Comparison of ENCODE assay signal across 25 mouse cellular contexts in the genomic region with DNA sequence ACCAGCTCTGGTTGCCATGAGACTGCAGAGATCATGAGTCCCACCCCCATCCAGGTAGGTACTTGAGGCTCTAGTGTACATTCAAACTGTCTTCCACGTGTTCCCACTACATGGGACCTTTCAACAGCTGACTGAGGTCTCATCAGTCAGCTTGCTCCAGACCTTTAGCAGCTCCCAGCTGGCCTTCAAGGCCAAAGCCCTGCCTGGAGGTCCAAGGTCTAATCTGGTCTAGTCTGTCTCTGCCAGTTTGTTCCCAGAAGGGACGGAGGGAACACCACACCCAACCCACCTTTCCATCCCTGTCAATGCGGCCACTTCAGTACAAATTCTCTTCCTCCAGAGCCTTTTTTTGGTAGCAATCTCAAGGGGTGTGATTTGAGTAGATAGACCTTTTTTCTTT. TPM values are rescaled to one million over a fixed set of nuclear protein-coding genes. Genes with fewer than 3 reads are reported as not detected.
DNase-seq lines count a peak whose midpoint lies in the region; ATAC-seq and TF ChIP-seq lines count a peak whose summit lies in the region.
"Had no signal": no experiment of that assay in that cellular context is flagged by ENCODE, and none has a peak within 500 bp of the region (broad histone marks: within the 10 kb centered on the region; RNA-seq: fewer than 3 reads in every experiment).

No protein-coding gene starts in this region.

- no peak overlapping the region for H3K9ac ChIP-seq in kidney, embryonic 16.5 days (replicated peaks; ENCODE audit: low read length)
- H3K9ac ChIP-seq: embryonic facial prominence, embryonic 15.5 days; heart, embryonic 13.5 days; hindbrain, embryonic 15.5 days had no signal

- no peak overlapping the region for H3K4me3 ChIP-seq in kidney, embryonic 16.5 days (ENCODE audit: low read length)
- H3K4me3 ChIP-seq in small intestine, adult 2 months (ENCODE audit: low read depth, low read length) = no peak overlapping the region
- H3K4me3 ChIP-seq: embryonic facial prominence, embryonic 15.5 days; erythroblast, embryonic 14.5 days; forebrain, embryonic 10.5 days; gastrocnemius, adult 2 months; heart, embryonic 13.5 days; hindbrain, embryonic 15.5 days had no signal

- no peak overlapping the region for H3K27ac ChIP-seq in kidney, embryonic 16.5 days (ENCODE audit: low read length)
- peak overlapping the region; percentile 96 for H3K27ac ChIP-seq in small intestine, adult 2 months (ENCODE audit: insufficient read depth, low read depth, low read length)
- H3K27ac ChIP-seq: embryonic facial prominence, embryonic 15.5 days; forebrain, embryonic 10.5 days; gastrocnemius, adult 2 months; heart, embryonic 13.5 days; hindbrain, embryonic 15.5 days had no signal

- H3K4me2 ChIP-seq in kidney, embryonic 16.5 days (replicated peaks; ENCODE audit: low read depth, low read length) = no peak overlapping the region
- H3K4me2 ChIP-seq: embryonic facial prominence, embryonic 15.5 days; heart, embryonic 13.5 days; hindbrain, embryonic 15.5 days had no signal

- peak; percentile 49 for DNase-seq in adrenal gland, adult 8-10 months
- no peak for DNase-seq in adrenal gland, adult 18-20 months (ENCODE audit: low spot score in 2 of 2)
- DNase-seq in kidney, adult 9 months = peak; percentile 65
- DNase-seq in ovary, adult 18-20 months (ENCODE audit: low spot score) = peak; percentile 20
- DNase-seq in ovary, postnatal 36 days (ENCODE audit: low spot score) = no peak
- no peak for DNase-seq in layer of hippocampus, adult 9-10 months (ENCODE audit: low spot score)
- DNase-seq: cerebellum, adult 2 months; cerebellum, postnatal 14 days; embryo, embryonic 11 days; gastrocnemius, adult 2 months; gastrocnemius, postnatal 25 days; heart, postnatal 36 days had no signal

- no peaks in the 10 kb centered on the region for H3K27me3 ChIP-seq in kidney, embryonic 16.5 days (ENCODE audit: insufficient read depth, low read length)
- no peaks in the 10 kb centered on the region for H3K27me3 ChIP-seq in small intestine, adult 2 months (ENCODE audit: control insufficient read depth, insufficient read depth, low read length)
- H3K27me3 ChIP-seq: CH12.LX; embryonic facial prominence, embryonic 15.5 days; heart, embryonic 13.5 days; hindbrain, embryonic 15.5 days; Patski had no signal

- TF ChIP-seq CTCF in small intestine, adult 2 months (IDR thresholded peaks at IDR 0.05; ENCODE audit: extremely low read depth, insufficient read length, insufficient replicate concordance, low read depth, low read length) = no peak

- H3K36me3 ChIP-seq in kidney, embryonic 16.5 days (ENCODE audit: insufficient read depth, low read length) = no peaks in the 10 kb centered on the region
- peaks cover 37% of the 10 kb centered on the region for H3K36me3 ChIP-seq in small intestine, adult 2 months (ENCODE audit: control insufficient read depth, insufficient read depth, low read length)
- H3K36me3 ChIP-seq: embryonic facial prominence, embryonic 15.5 days had no signal

- TF ChIP-seq POLR2A in small intestine, adult 2 months (IDR thresholded peaks at IDR 0.05; ENCODE audit: low read depth, low read length) = no peak

- H3K4me1 ChIP-seq in kidney, embryonic 16.5 days (ENCODE audit: insufficient read depth, low read length) = peaks cover 19% of the 10 kb centered on the region
- H3K4me1 ChIP-seq in small intestine, adult 2 months (ENCODE audit: control insufficient read depth, insufficient read depth, insufficient read length, low read length) = peaks cover 43% of the 10 kb centered on the region

- 89% methylated on average over 3 of the region's 3 CpGs for WGBS in kidney, embryonic 16.5 days
- WGBS in small intestine, adult 2 months = 55% methylated on average over 3 of the region's 3 CpGs

- no peak for ATAC-seq in kidney, embryonic 16.5 days (ENCODE audit: low FRiP score, low TSS enrichment)
- ATAC-seq: activated CD4-positive, CD25-positive, alpha-beta regulatory T cell, adult 4 months; forebrain, embryonic 14.5 days; Patski had no signal

- H3K9me3 ChIP-seq in kidney, embryonic 16.5 days (ENCODE audit: low read length) = no peaks in the 10 kb centered on the region
- H3K9me3 ChIP-seq: embryonic facial prominence, embryonic 15.5 days; forebrain, embryonic 10.5 days; heart, embryonic 13.5 days; hindbrain, embryonic 15.5 days had no signal

RNA-seq across cellular contexts. Expression of a gene that starts 4.0 kb away (rescaled TPM):
- 10 to 100 TPM; 56.7 to 62.1 (median 58.3) TPM for total RNA-seq in adrenal gland, adult 8-10 months (2022)
- 10 to 100 TPM; 30.7 to 50.1 TPM for total RNA-seq in adrenal gland, adult 18-20 months (2021)
- polyA plus RNA-seq in kidney, embryonic 16.5 days (2015; fragmentation: Nextera tagmentation; extraction: Ambion mirVana) = 62.4 and 62.8 TPM in 2 replicates
- 103 and 171 TPM in 2 replicates for polyA plus RNA-seq in small intestine, adult 2 months (2012; rRNA removed)

RNA-seq across cellular contexts. Expression of a gene that starts 42.6 kb away (rescaled TPM):
- 10 to 100 TPM; 22.8 to 36.2 (median 31.4) TPM for total RNA-seq in adrenal gland, adult 8-10 months (2022)
- 10 to 100 TPM; 21.6 to 24.5 TPM for total RNA-seq in adrenal gland, adult 18-20 months (2021)
- polyA plus RNA-seq in kidney, embryonic 16.5 days (2015; fragmentation: Nextera tagmentation; extraction: Ambion mirVana) = 88.4 and 93.7 TPM in 2 replicates
- polyA plus RNA-seq in small intestine, adult 2 months (2012; rRNA removed) = 34.3 and 66.1 TPM in 2 replicates

RNA-seq across cellular contexts. Expression of a gene that starts 49.0 kb away (rescaled TPM):
- 1 to 10 TPM; 1.8 to 3.5 (median 2.5) TPM for total RNA-seq in adrenal gland, adult 8-10 months (2022)
- 1 to 10 TPM; 1.4 to 1.7 TPM for total RNA-seq in adrenal gland, adult 18-20 months (2021)
- 0.77 and 0.98 TPM in 2 replicates for polyA plus RNA-seq in kidney, embryonic 16.5 days (2015; fragmentation: Nextera tagmentation; extraction: Ambion mirVana)
- polyA plus RNA-seq in small intestine, adult 2 months (2012; rRNA removed) = 0.08 and 0.42 TPM in 2 replicates
- total RNA-seq: common myeloid progenitor, adult 5-6 weeks; granulocyte monocyte progenitor cell, adult 5-6 weeks had no signal
- polyA plus RNA-seq: activated CD4-positive, CD25-positive, alpha-beta regulatory T cell, adult 4 months; erythroblast, embryonic 14.5 days; Patski had no signal

Comparison
In these comparisons a context has a peak if more than half of its experiments do, and no peak if none do; other contexts are left out.
1. DNase-seq: peak in adrenal gland, adult 8-10 months (single experiment), kidney, adult 9 months (single experiment) and ovary, adult 18-20 months (single experiment); none in adrenal gland, adult 18-20 months (0 of 2), ovary, postnatal 36 days (single experiment) and layer of hippocampus, adult 9-10 months (single experiment).